Mouse (Mus musculus) layer of hippocampus, adult 2 months (tissue): ENCODE data around the gene Dexi. TPM values are rescaled to one million over a fixed set of nuclear protein-coding genes. Genes with fewer than 3 reads are reported as not detected.

ENCODE experiments used
- DNase-seq, 2 experiments: peaks; one replicate each; pipeline ENCODE4 v3.0.0; 2022; ENCODE audit warnings: low spot score in 2 of 2
- H3K27ac ChIP-seq: fragments of 200-600 bp; 2 replicates; pipeline ENCODE4 v1.8.1; 2022
- H3K4me3 ChIP-seq: fragments of 200-600 bp; 2 replicates; pipeline ENCODE4 v1.8.1; 2022; ENCODE audit warnings: mild to moderate bottlenecking
- CTCF ChIP-seq: fragments of 200-600 bp; conservative IDR thresholded peaks from 2 replicates; pipeline ENCODE4 v1.8.1; 2022; ENCODE audit warnings: antibody characterized with exemption, mild to moderate bottlenecking, moderate library complexity
- total RNA-seq, 2 experiments: library from RNA; stranded (reverse); gene quantifications; 2 replicates each; pipeline ENCODE4 v1.2.3; 2021

Gene Dexi
- total RNA-seq, 2 experiments from 2014 or later, result 61.8 to 63.1 TPM

DNA sequence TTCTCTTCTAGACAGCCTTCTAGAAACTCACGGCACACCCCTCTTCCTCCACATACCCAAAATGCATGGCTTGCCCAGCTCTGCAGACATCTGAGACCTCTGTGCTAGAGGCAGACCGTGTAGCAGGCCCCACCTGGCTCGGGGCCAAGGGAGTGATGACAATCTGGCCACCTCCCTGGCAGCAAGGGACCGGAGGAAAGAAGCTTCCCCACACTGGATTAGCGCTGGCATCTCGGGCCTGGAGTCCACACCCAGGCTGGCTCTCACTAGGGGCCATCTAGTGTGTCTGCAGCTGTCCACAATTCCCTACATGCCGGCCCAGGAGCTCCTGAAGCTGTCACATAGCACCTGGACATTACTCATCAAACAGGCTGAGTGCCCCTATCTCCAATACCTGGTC, 8.3 kb downstream of the Dexi start:
- no peak for TF ChIP-seq CTCF
- no peak for DNase-seq
- H3K27ac ChIP-seq, result no peak overlapping the region
- H3K4me3 ChIP-seq, result no peak overlapping the region

GRCm38 (mm10) chr16:10533781-10534180, 9.1 kb downstream of the Dexi start:
- H3K4me3 ChIP-seq, result no peak overlapping the region
- H3K27ac ChIP-seq, result no peak overlapping the region
- TF ChIP-seq CTCF, result no peak
- DNase-seq, result no peak

DNA sequence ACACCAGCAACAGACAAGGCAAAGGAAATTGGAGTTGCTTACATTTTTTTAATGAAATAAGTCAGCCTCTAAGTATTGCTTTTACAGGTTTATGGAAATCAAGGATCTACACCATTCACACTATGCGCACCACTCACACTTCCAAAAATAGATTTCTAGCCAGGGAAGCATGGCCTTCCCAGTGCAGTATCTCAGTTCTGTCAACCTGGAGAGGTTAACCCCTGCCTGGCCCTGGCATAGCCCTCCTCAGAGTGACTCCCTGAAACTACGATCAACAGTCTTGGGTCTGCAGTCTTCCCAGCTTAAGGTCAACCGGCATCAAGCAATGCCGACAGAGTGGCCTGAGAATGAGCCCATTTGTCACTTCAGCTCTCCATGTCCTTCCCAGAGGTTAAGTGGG, 12.7 kb downstream of the Dexi start:
- Histone ChIP-seq H3K4me3 (no peak overlapping the region), H3K27ac (no peak overlapping the region)
- DNase-seq, result no peak
- TF ChIP-seq CTCF, result no peak

GRCm38 (mm10) chr16:10528382-10528781, 14.5 kb downstream of the Dexi start:
- Histone ChIP-seq H3K27ac (no peak overlapping the region), H3K4me3 (no peak overlapping the region)
- no peak for TF ChIP-seq CTCF
- no peak for DNase-seq

DNA sequence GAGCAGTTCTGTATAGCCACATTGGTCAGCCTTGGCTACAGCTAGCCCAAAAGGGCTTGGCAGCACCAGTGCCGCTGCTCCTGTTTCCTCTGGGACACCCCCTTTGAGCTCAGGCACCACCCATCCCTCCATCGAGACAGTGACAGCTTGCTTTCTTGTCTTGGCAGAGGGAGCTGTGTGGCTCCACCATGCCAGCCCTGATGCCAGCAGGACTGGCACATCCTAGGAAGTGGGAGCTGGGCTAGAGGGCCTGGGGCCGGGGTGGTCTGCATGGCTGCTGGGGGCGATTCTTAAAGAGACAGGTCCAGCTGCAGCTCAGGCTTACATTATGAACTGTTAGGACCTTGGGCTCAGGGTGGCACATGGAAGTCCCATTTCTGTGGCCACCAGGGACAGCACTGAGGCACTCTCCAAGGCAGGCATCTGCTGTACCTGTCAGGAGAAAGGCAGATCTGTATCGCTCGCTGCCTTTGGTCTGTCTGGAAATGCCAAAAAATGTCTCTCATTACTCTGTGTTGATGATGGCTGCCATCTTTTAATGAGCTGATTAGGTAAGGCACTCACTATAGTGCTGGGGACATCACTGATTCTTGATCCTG, 15.7 kb downstream of the Dexi start:
- no peak for DNase-seq

GRCm38 (mm10) chr16:10525610-10525980, 17.3 kb downstream of the Dexi start:
- Histone ChIP-seq H3K27ac (no peak overlapping the region), H3K4me3 (no peak overlapping the region)
- DNase-seq, result no peak
- TF ChIP-seq CTCF, result no peak

More for the DNA sequence above, 15.7 kb downstream of the Dexi start:
- Histone ChIP-seq H3K4me3 (no peak overlapping the region), H3K27ac (peak overlapping the region; percentile 20; the same call in 1 of the 2 replicates)
- TF ChIP-seq CTCF, result peak; percentile 66

DNA sequence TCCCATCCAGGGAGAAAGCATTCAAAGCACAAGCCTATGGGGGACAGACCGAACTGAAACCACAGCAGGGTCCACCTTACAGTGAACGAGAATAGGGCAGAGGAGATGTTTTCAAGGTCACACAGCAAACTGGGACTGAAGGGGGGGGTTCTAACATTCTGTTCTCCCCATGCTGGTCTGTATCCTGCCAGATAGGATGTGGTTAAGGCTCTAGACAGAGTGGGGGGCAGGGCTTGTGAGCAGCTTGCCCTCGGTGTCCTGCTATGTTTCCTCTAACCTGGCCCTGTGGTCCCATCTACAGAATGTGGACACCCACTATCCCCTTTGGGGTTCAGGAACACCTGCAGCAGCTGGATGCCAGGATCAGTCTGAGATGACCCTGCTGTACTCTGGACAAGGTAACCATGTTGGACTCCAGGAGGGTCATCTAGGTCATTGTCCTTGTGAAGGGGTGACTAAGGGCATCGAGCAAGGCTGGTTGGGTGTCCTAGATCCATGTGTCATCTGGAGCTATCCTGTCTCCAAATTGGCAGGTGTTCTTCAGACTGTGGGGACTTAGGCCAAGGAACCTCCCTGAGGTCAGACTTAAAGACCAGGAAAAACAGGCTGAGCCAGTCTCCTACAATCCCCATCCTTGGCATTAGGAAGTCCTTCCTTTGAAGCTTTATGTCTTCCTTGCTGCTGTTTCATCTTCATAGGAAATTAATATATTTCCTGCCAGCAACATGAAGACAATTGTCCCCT, 17.8 kb downstream of the Dexi start:
- no peak overlapping the region for H3K4me3 ChIP-seq
- DNase-seq, result no peak
- TF ChIP-seq CTCF, result no peak
- H3K27ac ChIP-seq, result no peak overlapping the region

DNA sequence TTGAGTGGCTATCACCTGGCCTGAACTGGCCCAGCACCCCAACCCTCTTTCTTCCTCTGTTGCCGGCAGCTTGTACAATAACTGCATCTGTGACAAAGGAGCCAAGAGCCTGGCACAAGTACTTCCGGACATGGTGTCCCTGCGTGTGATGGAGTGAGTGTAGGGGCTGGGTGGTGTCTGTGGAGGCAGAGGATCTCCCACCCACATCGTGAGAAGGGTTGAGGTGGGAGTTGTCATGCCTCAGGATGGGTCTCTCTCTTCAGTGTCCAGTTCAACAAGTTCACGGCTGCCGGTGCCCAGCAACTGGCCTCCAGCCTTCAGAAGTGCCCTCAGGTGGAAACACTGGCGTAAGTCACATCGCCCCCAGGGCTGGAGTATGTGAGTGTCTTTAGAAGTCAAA, 19.2 kb downstream of the Dexi start:
- no peak for DNase-seq
- no peak for TF ChIP-seq CTCF
- Histone ChIP-seq H3K27ac (no peak overlapping the region), H3K4me3 (no peak overlapping the region)

- no peak overlapping the region for H3K27ac ChIP-seq
- peak; percentile 84 for TF ChIP-seq CTCF
- peak in 1 of 2 experiments; percentile 79 for DNase-seq
- H3K4me3 ChIP-seq, result no peak overlapping the region
Measured at GRCm38 (mm10) chr16:10522811-10523210, 20.0 kb downstream of the Dexi start.

- TF ChIP-seq CTCF, result peak; percentile 94
- DNase-seq, result peak in 1 of 2 experiments; percentile 83
- H3K27ac ChIP-seq, result no peak overlapping the region
- no peak overlapping the region for H3K4me3 ChIP-seq
Measured at GRCm38 (mm10) chr16:10520908-10521614, 21.8 kb downstream of the Dexi start.

- H3K4me3 ChIP-seq, result no peak overlapping the region
- peak; percentile 26 for TF ChIP-seq CTCF
- no peak for DNase-seq
- H3K27ac ChIP-seq, result no peak overlapping the region
Measured at GRCm38 (mm10) chr16:10518030-10518429, 24.8 kb downstream of the Dexi start.

DNA sequence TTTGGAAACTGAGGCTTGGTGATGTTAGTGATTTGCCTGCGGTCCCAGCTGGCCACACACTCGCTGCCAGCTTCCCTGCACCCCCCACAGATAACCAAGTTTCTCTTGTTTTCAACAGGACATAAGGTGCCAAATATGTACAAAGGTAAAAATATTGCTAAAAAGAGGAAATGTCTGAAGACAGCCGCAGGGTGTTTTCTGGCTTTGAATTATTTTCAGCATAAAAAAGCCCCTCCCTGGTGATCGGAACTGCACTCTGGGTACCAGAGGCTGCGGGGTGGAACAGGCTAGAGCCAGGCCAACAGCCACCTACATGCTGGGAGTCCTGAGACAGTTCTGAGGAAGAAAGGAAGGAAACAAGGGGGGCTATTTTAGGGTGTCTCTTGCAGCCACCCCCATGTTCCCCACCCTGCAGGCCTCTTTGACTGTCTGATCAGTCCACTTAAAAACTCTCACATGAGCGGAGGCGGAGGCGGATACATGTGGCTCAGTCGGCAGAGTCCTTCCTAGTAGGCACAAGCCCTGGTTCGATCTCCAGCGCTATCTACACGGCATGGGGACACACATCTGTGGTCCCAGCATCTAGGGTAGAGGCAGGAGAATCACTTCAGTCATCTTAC, 26.8 kb downstream of the Dexi start:
- no peak for DNase-seq
- Histone ChIP-seq H3K4me3 (no peak overlapping the region), H3K27ac (no peak overlapping the region)
- TF ChIP-seq CTCF, result no peak

- TF ChIP-seq CTCF, result no peak
- H3K27ac ChIP-seq, result no peak overlapping the region
Measured at GRCm38 (mm10) chr16:10511134-10511520, 31.7 kb downstream of the Dexi start.

More at GRCm38 (mm10) chr16:10511134-10511520, 31.7 kb downstream of the Dexi start:
- no peak for DNase-seq
- H3K4me3 ChIP-seq, result no peak overlapping the region
